Mouse (Mus musculus): Measurements from ENCODE around the gene Kcna1.

Kcna1 gene

DNA sequence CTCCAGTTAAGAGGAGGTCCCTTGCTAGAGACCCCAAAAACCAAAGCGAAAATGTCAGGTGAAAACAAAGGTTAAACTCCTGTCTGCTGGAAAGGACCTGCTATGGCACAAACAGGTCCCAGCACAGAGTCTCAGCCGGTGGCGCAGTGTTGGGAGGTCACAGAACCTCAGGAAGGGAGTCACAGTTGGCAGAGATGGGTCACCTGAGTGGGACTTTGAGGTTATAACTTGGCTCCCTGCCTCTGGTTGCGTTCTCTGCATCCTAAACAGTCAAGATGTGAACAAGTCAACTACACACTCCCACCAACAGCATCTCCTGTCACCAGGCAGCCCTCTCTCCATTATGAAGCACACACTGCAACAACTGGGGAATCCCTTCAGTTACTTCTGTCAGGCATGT lies 48.4 kb downstream of the Kcna1 start:
- DNase-seq (ENCODE audit: low read depth, low spot score), result no peak

DNA sequence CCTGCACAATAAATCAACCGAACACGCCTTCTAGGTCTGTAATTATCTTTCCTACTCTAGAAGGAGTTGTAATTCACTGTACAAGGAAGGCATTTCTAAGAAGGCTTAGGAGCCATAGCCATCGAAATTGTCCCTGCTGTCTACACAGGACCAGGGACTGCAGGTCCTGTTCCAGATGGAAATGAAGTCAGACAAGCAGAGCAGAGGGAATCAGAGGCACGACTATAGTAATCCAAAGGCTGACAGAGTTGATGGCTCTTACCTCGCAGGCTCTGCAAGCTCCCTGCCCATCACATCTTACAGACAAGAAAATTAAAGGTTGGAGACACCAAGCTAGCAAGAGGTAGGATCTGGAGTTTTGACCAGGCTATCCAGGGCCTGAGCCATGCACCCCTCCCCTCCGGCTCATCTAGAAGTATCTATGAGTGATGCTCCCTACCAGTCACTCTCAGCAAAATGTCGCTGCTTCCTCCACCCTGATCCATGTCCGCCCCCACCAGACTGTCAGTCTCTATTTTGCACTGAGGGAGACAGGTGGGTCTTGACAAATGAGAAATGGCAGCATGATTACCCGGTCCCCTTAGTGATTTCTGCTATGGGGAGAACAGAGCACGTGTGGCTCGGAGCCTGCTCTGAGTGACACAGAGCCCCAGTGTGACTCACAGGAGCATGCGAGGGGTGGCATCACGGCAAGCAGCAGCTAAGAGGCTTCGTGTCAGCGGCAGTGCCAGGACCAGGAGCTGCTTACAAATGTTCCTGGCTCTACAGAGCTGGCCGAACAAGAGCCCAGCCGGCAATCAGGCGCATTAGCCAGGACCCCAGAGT lies 50.2 kb downstream of the Kcna1 start:
- no peak for DNase-seq (ENCODE audit: low read depth, low spot score)

DNA sequence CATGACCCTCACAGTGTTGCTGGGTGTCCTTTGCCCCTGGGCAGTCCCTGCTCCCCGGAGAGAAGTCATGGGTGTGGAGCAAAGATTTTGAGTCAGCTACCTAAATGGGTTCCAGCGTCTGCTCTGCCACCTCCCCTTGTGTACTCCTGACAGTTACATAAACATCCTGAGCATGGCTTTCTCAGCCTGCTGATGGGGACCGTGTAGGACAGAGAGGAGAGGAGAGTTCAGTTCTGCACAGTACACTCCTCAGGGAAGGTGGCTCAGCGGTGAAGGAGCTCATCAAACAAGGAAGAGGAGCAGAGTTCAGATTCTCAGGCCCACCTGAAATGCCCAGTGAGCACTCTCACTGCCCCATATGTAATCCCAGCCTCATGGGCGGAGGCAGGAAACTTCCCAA lies 51.1 kb downstream of the Kcna1 start:
- DNase-seq (ENCODE audit: low read depth, low spot score), result no peak

DNA sequence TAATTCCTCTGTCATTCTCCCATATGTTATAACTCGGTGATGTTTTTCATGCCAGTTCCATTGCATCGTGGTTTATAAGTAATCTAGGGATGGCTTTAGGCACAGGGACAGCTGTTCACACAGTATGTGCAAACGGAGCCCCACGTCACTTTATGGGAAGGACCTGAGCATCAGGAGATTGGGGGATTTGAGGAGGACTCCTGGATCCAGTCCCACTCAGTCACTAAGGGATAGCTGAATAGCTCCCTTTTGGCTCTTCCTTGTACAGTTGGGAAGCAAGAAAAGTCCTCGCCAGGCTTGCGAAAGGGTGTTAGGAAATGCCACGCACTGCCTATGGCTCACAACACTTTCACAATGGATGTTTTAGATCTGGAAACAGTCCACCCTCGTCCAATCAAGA lies 51.8 kb downstream of the Kcna1 start:
- DNase-seq (ENCODE audit: low read depth, low spot score), result no peak

DNA sequence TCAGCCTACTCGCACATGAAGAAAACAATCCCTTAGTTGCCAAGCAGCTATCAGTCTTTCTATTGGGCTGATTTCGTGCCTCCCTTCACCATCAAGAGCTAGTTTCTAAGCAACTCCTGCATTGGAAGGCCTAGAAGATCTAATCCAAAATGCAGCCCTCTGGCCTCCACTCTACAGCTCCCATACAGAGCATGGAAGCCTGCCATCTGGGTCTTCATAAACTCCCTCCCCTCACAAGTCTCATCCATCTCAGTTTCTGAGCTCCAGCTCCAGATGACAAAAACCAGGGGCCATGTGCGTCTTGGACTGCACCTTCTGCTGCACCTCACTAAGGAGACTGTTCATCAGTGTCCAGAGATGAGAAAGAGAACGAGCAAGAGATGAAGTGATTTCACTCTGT lies 52.8 kb downstream of the Kcna1 start:
- no peak for DNase-seq (ENCODE audit: low read depth, low spot score)
